Mouse (Mus musculus) regulatory T cell (primary cell): Measurements from ENCODE around the gene Taok2.

Source experiments
- in situ Hi-C: fragments of 300-600 bp; cut with MboI, MseI; formaldehyde crosslinking; loops from one replicate; pipeline ENCODE4 v1.15.1; 2025; ENCODE audit warnings: high pct_unique_total_duplicates

The Taok2 gene

GRCm38 (mm10) chr7:126831539-126831938 is 53.0 kb downstream of the Taok2 start, which contains the start of gene 4930451I11Rik:
Gene 4930451I11Rik, minus strand, starts transcription at chr7:126831639.
- in situ Hi-C loops, result loop anchor here (5.0 kb wide), 1 partner anchor 121 kb away; the partner anchor contains the start of gene Sez6l2

GRCm38 (mm10) chr7:126825952-126826351 is 58.6 kb downstream of the Taok2 start:
- in situ Hi-C loops, result no loop called here

DNA sequence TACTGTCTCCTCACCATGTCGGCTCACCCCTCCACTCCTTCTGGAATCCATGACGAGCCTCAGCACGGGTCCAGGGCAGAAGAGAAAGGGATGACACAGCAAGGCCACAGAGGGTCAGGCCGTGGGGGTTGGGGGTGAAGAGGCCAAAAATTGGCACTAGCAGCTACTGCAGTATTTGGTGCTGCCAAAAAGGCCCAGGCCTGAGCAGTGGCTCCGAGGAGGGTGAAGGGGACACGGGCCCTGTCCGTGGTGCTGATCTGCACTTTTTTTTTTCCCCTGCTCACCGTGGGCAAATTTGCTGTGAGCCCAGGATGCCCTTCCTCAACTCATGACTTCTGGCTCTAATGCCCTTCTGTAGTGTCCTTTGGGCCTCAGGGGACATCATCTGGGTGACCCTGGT is 59.1 kb downstream of the Taok2 start:
- in situ Hi-C loops, result no loop called here

DNA sequence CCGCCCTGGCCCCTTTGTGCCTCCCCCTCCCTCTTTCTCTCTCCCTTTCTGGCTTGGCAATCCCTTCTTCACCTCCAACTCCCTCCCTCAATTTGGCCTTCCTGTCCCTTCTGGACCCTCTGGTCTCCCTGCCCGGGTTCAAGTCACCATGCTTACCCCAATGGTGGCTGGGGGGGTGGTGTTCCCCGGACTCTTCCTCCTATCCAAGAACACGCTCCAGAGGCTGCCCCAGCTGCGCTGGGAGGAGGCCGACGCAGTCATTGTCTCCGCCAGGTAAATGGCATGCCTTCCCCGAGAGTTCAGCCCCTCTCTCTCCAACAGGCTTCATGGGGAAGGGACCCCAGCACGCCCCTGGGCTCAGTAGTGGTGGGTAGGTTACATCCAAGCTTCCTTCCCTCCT is 60.6 kb downstream of the Taok2 start:
- in situ Hi-C loops, result no loop called here

GRCm38 (mm10) chr7:126823202-126823711 is 61.2 kb downstream of the Taok2 start:
- in situ Hi-C loops, result no loop called here

DNA sequence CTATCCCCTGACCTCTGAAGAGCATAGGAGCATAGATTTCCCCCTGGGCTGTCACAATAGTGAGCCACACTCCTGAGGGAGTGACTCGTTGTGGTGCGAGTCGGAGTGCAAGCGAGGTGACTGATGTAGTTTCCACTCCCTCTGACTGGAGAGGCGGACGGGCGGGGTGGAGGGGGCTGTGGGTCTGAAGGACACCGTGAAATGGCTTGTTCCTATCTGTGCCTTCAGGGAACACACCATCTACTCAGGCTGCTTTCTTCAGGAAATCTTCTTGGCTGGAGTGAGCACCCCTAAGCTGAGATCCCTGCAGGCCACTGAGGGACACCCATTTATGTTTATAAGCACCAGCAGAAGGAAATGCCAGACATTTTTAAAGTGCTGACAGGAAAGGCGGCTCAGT is 61.8 kb downstream of the Taok2 start:
- in situ Hi-C loops, result no loop called here

DNA sequence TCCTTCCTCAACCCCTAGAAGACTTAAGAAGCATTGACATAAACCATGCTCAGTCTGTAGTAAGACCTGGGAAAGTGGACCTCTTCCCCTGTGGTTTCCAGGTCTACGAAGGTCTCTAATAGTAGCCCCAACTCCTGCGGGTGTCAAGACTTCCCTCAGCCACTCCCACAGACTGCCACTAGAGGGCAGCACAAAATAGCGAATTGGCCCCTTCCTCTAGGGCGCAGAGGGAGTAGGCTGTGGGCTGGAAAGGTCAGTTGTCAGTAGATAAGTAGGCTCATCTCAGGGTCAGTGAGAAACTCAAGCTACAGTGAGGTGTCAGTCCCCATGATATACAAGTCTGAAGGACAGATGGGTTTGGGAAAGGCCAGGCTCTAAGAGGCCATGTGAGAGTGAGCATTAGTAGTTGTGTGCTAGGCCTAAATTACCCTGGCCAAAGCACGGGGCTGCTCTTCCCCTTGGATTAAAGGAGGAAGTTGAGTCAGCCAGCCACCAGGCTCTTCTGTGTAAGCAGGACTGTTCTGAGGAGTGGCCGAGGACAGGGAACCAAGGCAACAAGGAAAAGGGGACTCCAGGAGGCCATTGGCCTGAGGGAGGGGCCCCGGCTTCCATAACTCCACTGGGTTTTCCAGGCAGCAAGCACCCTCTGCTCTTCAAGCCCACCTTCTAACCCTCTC is 62.5 kb downstream of the Taok2 start:
- in situ Hi-C loops, result no loop called here

DNA sequence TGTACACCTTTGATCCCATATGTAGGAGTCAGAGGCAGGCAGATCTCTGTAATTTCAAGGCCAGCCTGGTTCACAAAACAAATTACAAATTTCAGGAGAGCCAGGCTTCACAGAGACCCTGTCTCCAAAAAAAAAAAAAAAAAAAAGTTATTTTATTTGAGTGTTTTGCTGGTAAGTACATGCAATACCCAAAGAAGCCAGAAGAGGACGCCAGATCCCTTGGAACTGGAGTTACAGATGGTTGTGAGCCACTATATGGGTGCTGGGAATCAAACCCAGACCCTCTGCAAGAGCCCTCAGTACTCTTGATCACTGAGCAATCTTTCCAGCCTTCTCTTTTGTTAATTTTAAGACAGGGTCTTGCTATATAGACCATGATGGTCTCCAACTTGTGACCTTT is 65.7 kb downstream of the Taok2 start:
- in situ Hi-C loops, result no loop called here

- in situ Hi-C loops, result no loop called here
Measured at GRCm38 (mm10) chr7:126817595-126817994, 66.9 kb downstream of the Taok2 start.

DNA sequence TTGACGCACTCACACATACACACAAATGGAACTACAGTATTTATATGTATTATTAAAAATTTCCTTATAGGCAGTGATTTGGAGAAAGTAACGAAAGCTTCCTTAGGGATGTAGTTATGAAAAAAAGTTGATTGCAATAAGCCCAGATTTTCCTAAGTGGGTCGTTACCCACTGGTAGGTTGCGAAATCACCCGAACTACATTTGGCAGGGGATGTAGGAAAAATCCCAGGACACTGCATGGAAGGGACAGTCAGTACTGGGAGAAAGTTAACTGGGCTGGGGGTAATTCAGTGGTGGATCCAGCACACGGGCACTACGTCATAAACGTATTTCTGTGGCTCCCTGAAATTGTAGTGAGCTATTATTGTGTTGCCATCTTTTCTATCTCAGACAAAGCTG is 68.0 kb downstream of the Taok2 start:
- in situ Hi-C loops, result no loop called here

- in situ Hi-C loops, result no loop called here
Measured at GRCm38 (mm10) chr7:126815726-126816222, 68.7 kb downstream of the Taok2 start.
